ENCODE assay signal across 8 mouse cellular contexts in genomic region chr14:46385701-46386477, GRCm38 (mm10). TPM values are rescaled to one million over a fixed set of nuclear protein-coding genes. Genes with fewer than 3 reads are reported as not detected.
DNase-seq lines count a peak whose midpoint lies in the region; ATAC-seq and TF ChIP-seq lines count a peak whose summit lies in the region.

No protein-coding gene starts in this region.

- peaks cover 9% of the 10 kb centered on the region; the same call in 1 of the 2 replicates for H3K4me1 ChIP-seq in forebrain, embryonic 11.5 days (replicated peaks; ENCODE audit: control insufficient read depth, insufficient read depth, low read length)
- H3K4me1 ChIP-seq in intestine, postnatal 0 days (replicated peaks; ENCODE audit: control insufficient read depth, insufficient read depth, low read length), result no peaks in the 10 kb centered on the region

- peak overlapping the region; percentile 71 for H3K4me3 ChIP-seq in gastrocnemius, adult 2 months
- peak overlapping the region; percentile 46 for H3K4me3 ChIP-seq in forebrain, embryonic 11.5 days (ENCODE audit: low read depth, low read length)
- peak overlapping the region; percentile 62 for H3K4me3 ChIP-seq in intestine, postnatal 0 days (ENCODE audit: low read depth, low read length)

- no peaks in the 10 kb centered on the region for H3K36me3 ChIP-seq in forebrain, embryonic 11.5 days (ENCODE audit: control insufficient read depth, insufficient read depth, low read length)
- no peaks in the 10 kb centered on the region for H3K36me3 ChIP-seq in intestine, postnatal 0 days (ENCODE audit: control insufficient read depth, insufficient read depth)

- peak overlapping the region; percentile 53 for H3K4me2 ChIP-seq in forebrain, embryonic 11.5 days (ENCODE audit: low read depth, low read length, severe bottlenecking)
- H3K4me2 ChIP-seq in intestine, postnatal 0 days (replicated peaks; ENCODE audit: low read depth), result peak overlapping the region; percentile 85

- peaks cover 74% of the 10 kb centered on the region for H3K27me3 ChIP-seq in forebrain, embryonic 11.5 days (ENCODE audit: control insufficient read depth, insufficient read depth, low read length)
- H3K27me3 ChIP-seq in intestine, postnatal 0 days (replicated peaks; ENCODE audit: control insufficient read depth, insufficient read depth, low read length), result peaks cover 52% of the 10 kb centered on the region

- H3K9me3 ChIP-seq in forebrain, embryonic 11.5 days (ENCODE audit: control insufficient read depth, low read length), result no peaks in the 10 kb centered on the region
- H3K9me3 ChIP-seq in intestine, postnatal 0 days (ENCODE audit: control insufficient read depth), result no peaks in the 10 kb centered on the region

- WGBS in forebrain, embryonic 11.5 days, result under 1% methylated on average over 39 of the region's 39 CpGs
- WGBS in intestine, postnatal 0 days, result 1% methylated on average over 39 of the region's 39 CpGs

- no peak for TF ChIP-seq CTCF in gastrocnemius, adult 2 months (IDR thresholded peaks at IDR 0.05)
- no peak for TF ChIP-seq CTCF in intestine, postnatal 0 days (IDR thresholded peaks at IDR 0.05; ENCODE audit: low read depth)

- 0 out of 2 replicates have a peak, but pooled peaks have one; percentile 4 for ATAC-seq in forebrain, embryonic 11.5 days (replicated peaks; ENCODE audit: low FRiP score)
- no peak for ATAC-seq in intestine, postnatal 0 days
- ATAC-seq in frontal cortex, adult (ENCODE audit: low TSS enrichment), result no peak

- DNase-seq in gastrocnemius, adult 2 months, result peak; percentile 45
- DNase-seq in gastrocnemius, postnatal 14 days, result no peak
- DNase-seq in forebrain, embryonic 11.5 days (ENCODE audit: low spot score), result peak; percentile 66
- peak; percentile 52 for DNase-seq in mesoderm, embryonic 11.5 days (ENCODE audit: low read depth, low spot score)
- no peak for DNase-seq in thymus, postnatal 4 days
- DNase-seq in ovary, adult 18-20 months (ENCODE audit: low spot score), result no peak

- peak overlapping the region; percentile 84 for H3K27ac ChIP-seq in gastrocnemius, adult 2 months
- H3K27ac ChIP-seq in forebrain, embryonic 11.5 days (ENCODE audit: low read depth, low read length), result no peak overlapping the region
- H3K27ac ChIP-seq in intestine, postnatal 0 days (ENCODE audit: low read depth, low read length), result peak overlapping the region; percentile 10

- H3K9ac ChIP-seq in forebrain, embryonic 11.5 days (ENCODE audit: low read length), result no peak overlapping the region; the same call in 1 of the 2 replicates
- H3K9ac ChIP-seq in intestine, postnatal 0 days (ENCODE audit: low read depth, low read length), result peak overlapping the region; percentile 35; the same call in 1 of the 2 replicates

- intact Hi-C loops in gastrocnemius, adult 2 months (cut with DNase I), result loop anchor here (5.0 to 10.0 kb wide), 3 partner anchors 69 to 339 kb away; no protein-coding TSS in a partner anchor
- intact Hi-C loops in gastrocnemius, postnatal 14 days (cut with DNase I; ENCODE audit: low total_unique reads), result loop anchor here (10.0 kb wide), 2 partner anchors 339 to 401 kb away; no protein-coding TSS in a partner anchor

RNA-seq across cellular contexts. Expression of gene Bmp4, which starts 4.6 kb away (rescaled TPM):
- 1 to 10 TPM; 5.0 to 5.4 TPM for total RNA-seq in gastrocnemius, adult 2 months (2021)
- 10 to 100 TPM; 12.1 to 17.5 TPM for total RNA-seq in gastrocnemius, postnatal 14 days (2021)
- 15.1 and 19.4 TPM in 2 replicates for polyA plus RNA-seq in forebrain, embryonic 11.5 days (2014; fragmentation: Nextera tagmentation; extraction: Ambion mirVana)
- 20.2 and 23.9 TPM in 2 replicates for polyA plus RNA-seq in intestine, postnatal 0 days (2015; fragmentation: Nextera tagmentation; extraction: Ambion mirVana)

RNA-seq across cellular contexts. Expression of gene Gm15217, which starts 6.7 kb away (rescaled TPM):
- total RNA-seq in gastrocnemius, adult 2 months (2021), result not detected
- total RNA-seq in gastrocnemius, postnatal 14 days (2021), result not detected
- not detected in 2 replicates for polyA plus RNA-seq in forebrain, embryonic 11.5 days (2014; fragmentation: Nextera tagmentation; extraction: Ambion mirVana)
- polyA plus RNA-seq in intestine, postnatal 0 days (2015; fragmentation: Nextera tagmentation; extraction: Ambion mirVana), result not detected in 2 replicates

Comparison
In these comparisons a context has a peak if more than half of its experiments do, and no peak if none do; other contexts are left out.
1. DNase-seq: peak in gastrocnemius, adult 2 months (single experiment), forebrain, embryonic 11.5 days (single experiment) and mesoderm, embryonic 11.5 days (single experiment); none in gastrocnemius, postnatal 14 days (single experiment), thymus, postnatal 4 days (single experiment) and ovary, adult 18-20 months (single experiment).
2. Peak in every context shown above with its lines, with median percentiles within 50 percentile points of each other: H3K4me3 ChIP-seq.